9 mouse cellular contexts compared by ENCODE assay signal in genomic region chr10:90830591-90831287, GRCm38 (mm10).
DNase-seq lines count a peak whose midpoint lies in the region; ATAC-seq and TF ChIP-seq lines count a peak whose summit lies in the region.
"Had no signal": no experiment of that assay in that cellular context is flagged by ENCODE, and none has a peak within 500 bp of the region (broad histone marks: within the 10 kb centered on the region; RNA-seq: fewer than 3 reads in every experiment).

No protein-coding gene starts in this region.

- H3K9ac ChIP-seq in forebrain, embryonic 14.5 days (ENCODE audit: low read length) = peak overlapping the region; percentile 82

- peaks cover 27% of the 10 kb centered on the region for H3K27me3 ChIP-seq in forebrain, embryonic 14.5 days (replicated peaks; ENCODE audit: control insufficient read depth, insufficient read depth, low read length)

- no peaks in the 10 kb centered on the region for H3K36me3 ChIP-seq in forebrain, embryonic 14.5 days (ENCODE audit: control insufficient read depth, insufficient read depth, low read length)

- TF ChIP-seq POLR2A in lung, adult 2 months (IDR thresholded peaks at IDR 0.05; ENCODE audit: borderline replicate concordance, extremely low read depth, low read depth, low read length) = no peak

- peak overlapping the region; percentile 64 for H3K4me3 ChIP-seq in forebrain, embryonic 14.5 days (ENCODE audit: low read depth, low read length)
- no peak overlapping the region for H3K4me3 ChIP-seq in lung, adult 2 months (replicated peaks; ENCODE audit: extremely low read depth, low read depth, low read length)
- H3K4me3 ChIP-seq: megakaryocyte, embryonic 14.5 days had no signal

- H3K4me1 ChIP-seq in forebrain, embryonic 14.5 days (ENCODE audit: control insufficient read depth, insufficient read depth, low read length) = peaks cover 10% of the 10 kb centered on the region
- H3K4me1 ChIP-seq in lung, adult 2 months (ENCODE audit: control insufficient read depth, insufficient read depth, low read length) = no peaks in the 10 kb centered on the region
- H3K4me1 ChIP-seq: megakaryocyte, embryonic 14.5 days had no signal

- no peak for TF ChIP-seq CTCF in lung, adult 2 months (IDR thresholded peaks at IDR 0.05; ENCODE audit: insufficient read depth, low read length)

- peak overlapping the region; percentile 84 for H3K4me2 ChIP-seq in forebrain, embryonic 14.5 days (ENCODE audit: low read length)

- H3K27ac ChIP-seq in forebrain, embryonic 14.5 days (ENCODE audit: low read depth, low read length) = no peak overlapping the region

- ATAC-seq in forebrain, embryonic 14.5 days = no peak

- no peaks in the 10 kb centered on the region for H3K9me3 ChIP-seq in forebrain, embryonic 14.5 days (replicated peaks; ENCODE audit: control insufficient read depth, low read length)
- H3K9me3 ChIP-seq: megakaryocyte, embryonic 14.5 days had no signal

- WGBS in forebrain, embryonic 14.5 days = 1% methylated on average over 21 of the region's 21 CpGs
- WGBS in lung, adult 2 months = 4% methylated on average over 21 of the region's 21 CpGs

- DNase-seq in cerebellum, adult 18-20 months = peak; percentile 23 to 38
- no peak for DNase-seq in cerebellum, adult 9-10 months
- peak; percentile 55 for DNase-seq in forebrain, embryonic 14.5 days (ENCODE audit: low spot score)
- peak; percentile 21 for DNase-seq in left cerebral cortex, postnatal 4 days
- DNase-seq in retina, postnatal 1 day = peak; percentile 39
- no peak for DNase-seq in urinary bladder, postnatal 10 days (ENCODE audit: low spot score)
- no peak for DNase-seq in lung, adult 2 months
- no peak for DNase-seq in urinary bladder, postnatal 4 days (ENCODE audit: low spot score in 2 of 2)

- intact Hi-C loops in left cerebral cortex, postnatal 4 days (cut with DNase I) = loop anchor here (10.0 kb wide), 1 partner anchor 204 kb away; no protein-coding TSS in a partner anchor

Comparison
In these comparisons a context has a peak if more than half of its experiments do, and no peak if none do; other contexts are left out.
1. DNase-seq: peak in cerebellum, adult 18-20 months (2 of 2), forebrain, embryonic 14.5 days (single experiment), left cerebral cortex, postnatal 4 days (single experiment) and retina, postnatal 1 day (single experiment); none in cerebellum, adult 9-10 months (single experiment), urinary bladder, postnatal 10 days (single experiment), lung, adult 2 months (single experiment) and urinary bladder, postnatal 4 days (0 of 2).